Mouse (Mus musculus) 416B (cell line): ENCODE measurements around the gene Nat8f4.
A peak's percentile ranks its signal among the peaks of the same experiment; 100 is the strongest.
"Not testable (repeated sequence)": the region's sequence is repeated elsewhere in the genome, so short reads cannot be mapped to it uniquely, and the experiment has no call there.

Experiments used
- DNase-seq: peaks from one replicate; pipeline ENCODE4 v3.0.0; 2011; ENCODE audit warnings: low read depth

Gene Nat8f4

GRCm38 (mm10) chr6:85898596-85899475, 5.8 kb downstream of the Nat8f4 start:
- not testable (repeated sequence) for DNase-seq

GRCm38 (mm10) chr6:85895061-85895648, 9.5 kb downstream of the Nat8f4 start:
- not testable (repeated sequence) for DNase-seq

- no peak for DNase-seq
These were observed 15.7 kb downstream of the Nat8f4 start for GRCm38 (mm10) chr6:85888961-85889360.

GRCm38 (mm10) chr6:85884311-85884710, 20.4 kb downstream of the Nat8f4 start:
- no peak for DNase-seq

GRCm38 (mm10) chr6:85883246-85883645, 21.4 kb downstream of the Nat8f4 start:
- DNase-seq: not testable (repeated sequence)

GRCm38 (mm10) chr6:85869006-85869405, 35.7 kb downstream of the Nat8f4 start, which contains the start of gene Nat8f2:
Nat8f2 (minus strand) TSS chr6:85869158.
- DNase-seq: not testable (repeated sequence)

- no peak for DNase-seq
These were observed 36.7 kb downstream of the Nat8f4 start for GRCm38 (mm10) chr6:85867726-85868690.

GRCm38 (mm10) chr6:85866995-85867394, 37.7 kb downstream of the Nat8f4 start:
- DNase-seq: not testable (repeated sequence)

- DNase-seq: not testable (repeated sequence)
These were observed 38.5 kb downstream of the Nat8f4 start for GRCm38 (mm10) chr6:85866166-85866565.

GRCm38 (mm10) chr6:85864900-85865639, 39.6 kb downstream of the Nat8f4 start:
- DNase-seq: not testable (repeated sequence)

- DNase-seq: no peak
These were observed 40.8 kb downstream of the Nat8f4 start for GRCm38 (mm10) chr6:85863840-85864239.

GRCm38 (mm10) chr6:85863136-85863535, 41.5 kb downstream of the Nat8f4 start:
- no peak for DNase-seq

- DNase-seq: no peak
These were observed 42.1 kb downstream of the Nat8f4 start for GRCm38 (mm10) chr6:85862565-85862964.

- no peak for DNase-seq
These were observed 43.4 kb downstream of the Nat8f4 start for GRCm38 (mm10) chr6:85861247-85861646.

GRCm38 (mm10) chr6:85856194-85856678, 48.4 kb downstream of the Nat8f4 start:
- DNase-seq: no peak

- DNase-seq: no peak
These were observed 51.2 kb downstream of the Nat8f4 start for GRCm38 (mm10) chr6:85853481-85853880.

- peak; percentile 73 for DNase-seq
These were observed 53.5 kb downstream of the Nat8f4 start for GRCm38 (mm10) chr6:85851062-85851773.

GRCm38 (mm10) chr6:85849240-85849639, 55.4 kb downstream of the Nat8f4 start:
- DNase-seq: no peak
